Mouse (Mus musculus) lung, embryonic 14.5 days (tissue): ENCODE measurements around the gene Cep55. TPM values are rescaled to one million over a fixed set of nuclear protein-coding genes. Genes with fewer than 3 reads are reported as not detected.
A peak's percentile ranks its signal among the peaks of the same experiment; 100 is the strongest.

ENCODE experiments used
- ATAC-seq: fragments of 200-750 bp; cut with Nextera tagmentation; 2 replicates; pipeline ENCODE4 v1.8.0; 2017; ENCODE audit warnings: mild to moderate bottlenecking, moderate TSS enrichment, moderate library complexity; ENCODE audit not compliant: insufficient read depth
- DNase-seq: peaks from one replicate; pipeline ENCODE4 v3.0.0-alpha.2; 2015
- H3K27ac ChIP-seq: fragments of 300-500 bp; sonication (generic); 2 replicates; pipeline ENCODE4 v1.5.1; 2014; ENCODE audit warnings: low read depth, mild to moderate bottlenecking, moderate library complexity
- H3K27me3 ChIP-seq: fragments of 300-500 bp; sonication (generic); 2 replicates; pipeline ENCODE4 v1.6.1; 2014; ENCODE audit warnings: low read length, control low read depth; ENCODE audit not compliant: insufficient read depth
- H3K36me3 ChIP-seq: fragments of 300-500 bp; sonication (generic); 2 replicates; pipeline ENCODE4 v1.6.1; 2014; ENCODE audit warnings: control low read depth; ENCODE audit not compliant: insufficient read depth
- H3K4me1 ChIP-seq: fragments of 300-500 bp; sonication (generic); 2 replicates; pipeline ENCODE4 v1.6.1; 2014; ENCODE audit warnings: antibody characterized with exemption, control low read depth; ENCODE audit not compliant: insufficient read depth
- H3K4me2 ChIP-seq: fragments of 300-500 bp; sonication (generic); 2 replicates; pipeline ENCODE4 v1.6.1; 2014; ENCODE audit warnings: mild to moderate bottlenecking
- H3K4me3 ChIP-seq: fragments of 300-500 bp; sonication (generic); 2 replicates; pipeline ENCODE4 v1.5.1; 2014; ENCODE audit warnings: low read depth, low read length
- H3K9ac ChIP-seq: fragments of 300-500 bp; sonication (generic); 2 replicates; pipeline ENCODE4 v1.6.1; 2014
- H3K9me3 ChIP-seq: fragments of 300-500 bp; sonication (generic); 2 replicates; pipeline ENCODE4 v1.6.1; 2016; ENCODE audit warnings: low read depth, low read length, control low read depth
- CTCF ChIP-seq: IDR thresholded peaks from 2 replicates; pipeline ENCODE4 v1.5.1; 2016; ENCODE audit warnings: antibody characterized with exemption, low read depth
- WGBS: fragments of 180-500 bp; shearing (Covaris S2); extraction: QIAGEN DNeasy Blood & Tissue Kit; methylation state at CpG from one replicate; pipeline ENCODE4 v1.1.7; 2014; 5-methylcytosine and 5-hydroxymethylcytosine counted together
- polyA plus RNA-seq: library from polyadenylated mRNA; unstranded; fragments of >200 nt; fragmentation: Nextera tagmentation; extraction: Ambion mirVana; gene quantifications from 2 replicates; pipeline ENCODE4 v1.2.1, GENCODE M21; 2014

The Cep55 gene
- polyA plus RNA-seq, 1 experiment from 2014 or later, result 47.7 TPM

DNA sequence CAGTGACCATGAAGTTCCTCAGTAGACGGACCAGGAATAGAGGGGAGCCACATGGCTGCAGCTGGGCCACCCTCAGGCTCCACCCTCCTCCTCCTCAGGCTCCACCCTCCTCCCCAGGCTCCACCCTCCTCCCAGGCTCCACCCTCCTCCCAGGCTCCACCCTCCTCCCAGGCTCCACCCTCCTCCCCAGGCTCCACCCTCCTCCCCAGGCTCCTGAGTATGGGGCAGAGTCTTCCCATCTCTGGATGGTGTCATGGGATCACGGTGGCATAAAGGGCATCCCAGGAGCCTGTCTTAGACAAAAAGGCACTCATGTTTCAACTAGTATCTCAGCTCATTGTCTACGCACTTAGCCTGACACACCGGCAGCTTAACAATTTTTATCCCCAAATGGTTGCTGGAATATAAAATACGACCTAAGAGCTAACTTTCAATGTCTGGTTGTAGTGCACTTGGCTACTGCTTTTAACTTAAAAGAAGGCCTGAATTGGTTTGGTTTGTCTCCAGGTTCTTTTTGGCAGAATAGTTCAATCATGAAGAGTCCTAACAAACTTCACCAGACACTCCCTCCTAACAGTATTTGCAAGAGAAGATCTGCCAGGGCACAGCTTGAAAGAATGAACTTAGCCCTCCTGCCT, 65.4 kb downstream of the Cep55 start:
- no peak for DNase-seq
- no peaks in the 10 kb centered on the region for H3K4me1 ChIP-seq
- peaks cover 19% of the 10 kb centered on the region; the same call in 1 of the 2 replicates for H3K27me3 ChIP-seq
- no peaks in the 10 kb centered on the region for H3K36me3 ChIP-seq
- TF ChIP-seq CTCF, result no peak
- no peak overlapping the region for H3K27ac ChIP-seq
- no peak overlapping the region for H3K4me3 ChIP-seq
- H3K9ac ChIP-seq, result no peak overlapping the region
- WGBS, result 85% methylated on average over 5 of the region's 5 CpGs
- H3K4me2 ChIP-seq, result no peak overlapping the region
- ATAC-seq, result no peak
- H3K9me3 ChIP-seq, result no peaks in the 10 kb centered on the region

DNA sequence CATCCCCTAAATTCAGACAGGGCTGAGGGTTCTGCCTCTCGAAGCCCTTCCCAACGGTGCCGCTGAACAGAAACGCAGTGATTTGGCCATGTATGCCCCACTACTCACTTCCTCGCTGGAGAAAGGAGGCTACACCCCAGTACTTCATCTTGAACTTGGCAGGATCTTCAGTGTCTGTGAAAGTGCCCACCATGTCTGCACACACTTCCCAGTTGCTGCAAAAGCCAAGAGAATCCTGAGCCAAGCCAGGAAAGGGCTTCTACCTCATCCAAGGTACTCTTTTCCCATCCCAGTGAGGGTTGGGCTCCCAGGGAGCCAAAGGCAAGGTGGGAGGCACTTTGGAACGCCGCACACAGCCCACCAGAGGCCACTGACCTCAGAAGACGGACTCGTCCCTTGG, 69.1 kb downstream of the Cep55 start:
- Histone ChIP-seq H3K4me3 (peak overlapping the region; percentile 50), H3K27me3 (peaks cover 19% of the 10 kb centered on the region; the same call in 1 of the 2 replicates), H3K36me3 (no peaks in the 10 kb centered on the region), H3K4me1 (no peaks in the 10 kb centered on the region), H3K9me3 (no peaks in the 10 kb centered on the region), H3K27ac (no peak overlapping the region), H3K9ac (no peak overlapping the region; the same call in 1 of the 2 replicates), H3K4me2 (peak overlapping the region; percentile 88)
- 23% methylated on average over 9 of the region's 9 CpGs for WGBS
- no peak for ATAC-seq
- TF ChIP-seq CTCF, result no peak
- peak; percentile 4 for DNase-seq

Other genes with a start within 250 kb of the Cep55 start
- 37.9 and 41.0 TPM in 2 replicates for gene Myof, start 11.4 kb upstream of the Cep55 start, polyA plus RNA-seq
- gene Ffar4, start 42.1 kb downstream of the Cep55 start, polyA plus RNA-seq, result 3.1 and 3.3 TPM in 2 replicates
- gene Rbp4, start 70.3 kb downstream of the Cep55 start, polyA plus RNA-seq, result 11.1 and 12.7 TPM in 2 replicates
- gene Pde6c, start 77.8 kb downstream of the Cep55 start, polyA plus RNA-seq, result not detected in 2 replicates
- gene Fra10ac1, start 169.1 kb downstream of the Cep55 start, polyA plus RNA-seq, result 32.4 and 33.5 TPM in 2 replicates
- gene Lgi1, start 209.5 kb downstream of the Cep55 start, polyA plus RNA-seq, result 0.15 TPM in 1 of 2 replicates, not detected in the other